Mouse (Mus musculus) neural tube, embryonic 15.5 days (tissue): ENCODE measurements around the gene Vgll2. TPM values are rescaled to one million over a fixed set of nuclear protein-coding genes. Genes with fewer than 3 reads are reported as not detected.

Source experiments
- ATAC-seq: fragments of 200-750 bp; cut with Nextera tagmentation; 2 replicates; pipeline ENCODE4 v1.8.0; 2017; ENCODE audit warnings: mild to moderate bottlenecking, moderate TSS enrichment, moderate library complexity; ENCODE audit not compliant: low FRiP score
- H3K27ac ChIP-seq: fragments of 300-500 bp; sonication (generic); replicated peaks from 2 replicates; pipeline ENCODE4 v1.5.1; 2015; ENCODE audit warnings: mild to moderate bottlenecking, inconsistent platforms
- H3K27me3 ChIP-seq: fragments of 300-500 bp; sonication (generic); replicated peaks from 2 replicates; pipeline ENCODE4 v1.6.1; 2015; ENCODE audit warnings: inconsistent platforms
- H3K36me3 ChIP-seq: fragments of 300-500 bp; sonication (generic); 2 replicates; pipeline ENCODE4 v1.6.1; 2015; ENCODE audit warnings: inconsistent platforms
- H3K4me1 ChIP-seq: fragments of 300-500 bp; sonication (generic); 2 replicates; pipeline ENCODE4 v1.6.1; 2015; ENCODE audit warnings: inconsistent platforms
- H3K4me2 ChIP-seq: fragments of 300-500 bp; sonication (generic); 2 replicates; pipeline ENCODE4 v1.6.1; 2015; ENCODE audit warnings: inconsistent platforms, mild to moderate bottlenecking, moderate library complexity
- H3K4me3 ChIP-seq: fragments of 300-500 bp; sonication (generic); replicated peaks from 2 replicates; pipeline ENCODE4 v1.5.1; 2015; ENCODE audit warnings: mild to moderate bottlenecking, inconsistent platforms
- H3K9ac ChIP-seq: fragments of 300-500 bp; sonication (generic); replicated peaks from 2 replicates; pipeline ENCODE4 v1.6.1; 2015; ENCODE audit warnings: mild to moderate bottlenecking, inconsistent platforms
- H3K9me3 ChIP-seq: fragments of 300-500 bp; sonication (generic); replicated peaks from 2 replicates; pipeline ENCODE4 v1.6.1; 2016; ENCODE audit warnings: inconsistent platforms
- WGBS: fragments of 180-500 bp; shearing (Covaris S2); methylation state at CpG from one replicate; pipeline ENCODE4 v1.1.7; 2015; ENCODE audit warnings: mixed read lengths; 5-methylcytosine and 5-hydroxymethylcytosine counted together
- polyA plus RNA-seq: library from polyadenylated mRNA; unstranded; fragments of >200 nt; fragmentation: Nextera tagmentation; extraction: Ambion mirVana; gene quantifications from 2 replicates; pipeline ENCODE4 v1.2.1, GENCODE M21; 2015

Vgll2 gene
- polyA plus RNA-seq, 1 experiment from 2014 or later = 3.1 TPM

GRCm38 (mm10) chr10:52025821-52026220 is 3.5 kb downstream of the Vgll2 start:
- peaks cover 96% of the 10 kb centered on the region for H3K27me3 ChIP-seq
- no peak overlapping the region for H3K4me3 ChIP-seq
- ATAC-seq = no peak
- no peaks in the 10 kb centered on the region for H3K36me3 ChIP-seq
- no peak overlapping the region for H3K9ac ChIP-seq
- no peaks in the 10 kb centered on the region for H3K9me3 ChIP-seq
- H3K27ac ChIP-seq = no peak overlapping the region
- H3K4me1 ChIP-seq = peaks cover 27% of the 10 kb centered on the region
- no peak overlapping the region for H3K4me2 ChIP-seq
- 7% methylated on average over 7 of the region's 7 CpGs for WGBS

DNA sequence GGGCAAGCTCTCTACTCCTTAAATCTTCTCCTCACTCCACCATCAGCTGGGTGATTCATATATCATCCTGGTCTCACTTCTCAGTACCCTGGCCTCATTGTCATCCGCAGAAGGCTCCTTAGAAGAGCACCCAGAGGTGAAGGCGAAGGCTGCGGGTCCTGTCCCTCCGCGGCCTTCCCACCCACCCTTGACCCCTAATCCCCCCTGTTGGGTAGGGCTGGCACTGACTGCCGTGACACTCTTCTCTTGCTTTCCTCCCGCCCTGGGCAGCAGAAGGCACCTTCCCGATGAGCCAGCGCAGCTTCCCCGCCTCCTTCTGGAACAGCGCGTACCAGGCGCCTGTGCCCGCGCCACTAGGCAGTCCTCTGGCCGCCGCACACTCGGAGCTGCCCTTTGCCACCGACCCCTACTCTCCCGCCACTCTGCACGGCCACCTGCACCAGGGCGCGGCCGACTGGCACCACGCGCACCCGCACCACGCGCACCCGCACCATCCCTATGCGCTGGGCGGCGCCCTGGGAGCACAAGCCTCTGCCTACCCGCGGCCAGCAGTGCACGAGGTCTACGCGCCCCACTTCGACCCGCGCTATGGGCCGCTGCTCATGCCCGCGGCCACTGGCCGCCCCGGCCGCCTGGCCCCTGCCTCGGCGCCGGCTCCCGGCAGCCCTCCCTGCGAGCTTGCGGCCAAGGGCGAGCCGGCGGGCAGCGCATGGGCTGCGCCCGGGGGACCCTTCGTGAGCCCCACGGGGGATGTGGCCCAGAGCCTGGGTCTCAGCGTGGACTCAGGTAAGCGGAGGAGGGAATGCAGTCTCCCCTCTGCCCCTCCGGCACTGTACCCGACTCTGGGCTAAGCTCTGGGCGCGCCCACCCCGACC is 5.1 kb downstream of the Vgll2 start:
- no peaks in the 10 kb centered on the region for H3K36me3 ChIP-seq
- H3K4me1 ChIP-seq = peaks cover 21% of the 10 kb centered on the region
- H3K4me2 ChIP-seq = peak overlapping the region; percentile 92
- H3K4me3 ChIP-seq = peak overlapping the region; percentile 46
- peak; percentile 52 for ATAC-seq
- peak overlapping the region; percentile 29 for H3K9ac ChIP-seq
- H3K27me3 ChIP-seq = peaks cover 94% of the 10 kb centered on the region
- WGBS = 2% methylated on average over 66 of the region's 68 CpGs
- H3K9me3 ChIP-seq = no peaks in the 10 kb centered on the region
- no peak overlapping the region for H3K27ac ChIP-seq

GRCm38 (mm10) chr10:52028561-52029370 is 6.5 kb downstream of the Vgll2 start:
- H3K9me3 ChIP-seq = no peaks in the 10 kb centered on the region
- H3K4me1 ChIP-seq = peaks cover 11% of the 10 kb centered on the region
- no peaks in the 10 kb centered on the region for H3K36me3 ChIP-seq
- H3K4me3 ChIP-seq = no peak overlapping the region
- no peak overlapping the region for H3K9ac ChIP-seq
- WGBS = 4% methylated on average over 11 of the region's 11 CpGs
- H3K4me2 ChIP-seq = no peak overlapping the region
- ATAC-seq = no peak
- peaks cover 80% of the 10 kb centered on the region for H3K27me3 ChIP-seq
- no peak overlapping the region for H3K27ac ChIP-seq

GRCm38 (mm10) chr10:52029421-52030080 is 7.2 kb downstream of the Vgll2 start:
- Histone ChIP-seq H3K27me3 (peaks cover 72% of the 10 kb centered on the region), H3K9me3 (no peaks in the 10 kb centered on the region), H3K4me2 (no peak overlapping the region), H3K4me3 (no peak overlapping the region), H3K4me1 (peaks cover 11% of the 10 kb centered on the region), H3K9ac (no peak overlapping the region), H3K27ac (no peak overlapping the region), H3K36me3 (no peaks in the 10 kb centered on the region)
- WGBS = 2% methylated on average over 10 of the region's 10 CpGs
- ATAC-seq = no peak

GRCm38 (mm10) chr10:52033729-52034128 is 11.4 kb downstream of the Vgll2 start:
- Histone ChIP-seq H3K9ac (no peak overlapping the region), H3K4me1 (no peaks in the 10 kb centered on the region; the same call in 1 of the 2 replicates), H3K27ac (no peak overlapping the region), H3K36me3 (no peaks in the 10 kb centered on the region), H3K27me3 (peaks cover 30% of the 10 kb centered on the region), H3K4me2 (no peak overlapping the region), H3K4me3 (no peak overlapping the region), H3K9me3 (no peaks in the 10 kb centered on the region)
- no peak for ATAC-seq

DNA sequence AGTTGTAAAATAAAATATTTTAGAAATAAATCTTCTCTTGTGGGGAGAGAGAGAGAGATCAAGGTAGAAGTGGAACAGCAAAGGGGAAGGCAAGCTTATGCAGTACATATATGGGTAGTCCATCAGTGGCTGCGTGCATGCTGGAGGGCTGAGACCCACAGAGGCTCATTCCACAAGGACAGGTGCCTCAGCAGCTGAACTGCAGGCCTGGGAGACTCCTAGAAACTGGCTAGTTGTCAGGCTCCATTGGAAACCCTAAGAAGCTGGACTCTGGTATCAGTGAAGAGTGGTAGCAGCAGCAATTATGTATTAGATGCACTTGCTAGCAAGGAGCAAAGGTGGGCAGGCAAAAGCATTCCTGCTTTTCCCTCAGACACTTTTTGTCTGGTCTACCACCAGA is 17.1 kb downstream of the Vgll2 start:
- WGBS = 71% methylated on average over 1 of the region's 1 CpGs
- no peak for ATAC-seq
- Histone ChIP-seq H3K27ac (no peak overlapping the region), H3K4me2 (no peak overlapping the region), H3K4me1 (no peaks in the 10 kb centered on the region), H3K4me3 (no peak overlapping the region), H3K9me3 (no peaks in the 10 kb centered on the region), H3K27me3 (no peaks in the 10 kb centered on the region), H3K9ac (no peak overlapping the region), H3K36me3 (no peaks in the 10 kb centered on the region)

- H3K9me3 ChIP-seq = no peaks in the 10 kb centered on the region
- H3K4me1 ChIP-seq = no peaks in the 10 kb centered on the region
- no peak overlapping the region for H3K9ac ChIP-seq
- no peaks in the 10 kb centered on the region for H3K36me3 ChIP-seq
- no peaks in the 10 kb centered on the region for H3K27me3 ChIP-seq
- no peak overlapping the region for H3K4me3 ChIP-seq
- H3K27ac ChIP-seq = no peak overlapping the region
- H3K4me2 ChIP-seq = no peak overlapping the region
- WGBS = 74% methylated on average over 5 of the region's 5 CpGs
- ATAC-seq = no peak
Measured at GRCm38 (mm10) chr10:52043086-52043485, 20.8 kb downstream of the Vgll2 start.

- no peak for ATAC-seq
- Histone ChIP-seq H3K9me3 (no peaks in the 10 kb centered on the region), H3K36me3 (no peaks in the 10 kb centered on the region), H3K4me3 (no peak overlapping the region), H3K27ac (no peak overlapping the region), H3K4me1 (no peaks in the 10 kb centered on the region), H3K4me2 (no peak overlapping the region), H3K9ac (no peak overlapping the region), H3K27me3 (no peaks in the 10 kb centered on the region)
- WGBS = 85% methylated on average over 3 of the region's 3 CpGs
Measured at GRCm38 (mm10) chr10:52048287-52048686, 26.0 kb downstream of the Vgll2 start.

GRCm38 (mm10) chr10:52072482-52072881 is 50.2 kb downstream of the Vgll2 start:
- no peak overlapping the region for H3K4me2 ChIP-seq
- H3K36me3 ChIP-seq = no peaks in the 10 kb centered on the region
- no peaks in the 10 kb centered on the region for H3K9me3 ChIP-seq
- no peaks in the 10 kb centered on the region for H3K4me1 ChIP-seq
- no peak overlapping the region for H3K9ac ChIP-seq
- no peak overlapping the region for H3K27ac ChIP-seq
- H3K4me3 ChIP-seq = no peak overlapping the region
- ATAC-seq = no peak
- no peaks in the 10 kb centered on the region for H3K27me3 ChIP-seq
